Comparison of ENCODE assay signal across 8 mouse cellular contexts in genomic region chr1:166379013-166379629, GRCm38 (mm10). TPM values are rescaled to one million over a fixed set of nuclear protein-coding genes. Genes with fewer than 3 reads are reported as not detected.
DNase-seq lines count a peak whose midpoint lies in the region; ATAC-seq lines count a peak whose summit lies in the region.

Tada1 (plus strand) TSS chr1:166379097.

- peaks cover 18% of the 10 kb centered on the region for H3K4me1 ChIP-seq in intestine, embryonic 14.5 days (replicated peaks; ENCODE audit: control insufficient read depth, insufficient read depth, low read length)

- H3K36me3 ChIP-seq in intestine, embryonic 14.5 days (ENCODE audit: control insufficient read depth, insufficient read depth, low read length): peaks cover 12% of the 10 kb centered on the region

- peak; percentile 95 for DNase-seq in adipocyte (ENCODE audit: low spot score)
- DNase-seq in embryo, embryonic 10 days (ENCODE audit: low spot score): peak; percentile 93
- peak; percentile 92 for DNase-seq in gastrocnemius, postnatal 14 days
- DNase-seq in intestine, embryonic 14.5 days (ENCODE audit: low spot score): peak; percentile 99
- DNase-seq in left cerebral cortex, postnatal 14 days (ENCODE audit: low spot score in 2 of 2): peak; percentile 92 to 96
- DNase-seq in mesoderm, embryonic 11.5 days (ENCODE audit: low read depth, low spot score): peak; percentile 91
- DNase-seq in right cerebral cortex, postnatal 36 days (ENCODE audit: low spot score in 2 of 2): peak; percentile 86 to 91
- DNase-seq in yolk sac, embryonic 10.5 days (ENCODE audit: low spot score): peak; percentile 96

- intact Hi-C loops in gastrocnemius, postnatal 14 days (cut with DNase I; ENCODE audit: low total_unique reads): no loop called here
- intact Hi-C loops in left cerebral cortex, postnatal 14 days (cut with DNase I): no loop called here

- H3K4me3 ChIP-seq in intestine, embryonic 14.5 days (ENCODE audit: low read depth, low read length): peak within 1 kb of the TSS; percentile 91

- H3K27me3 ChIP-seq in intestine, embryonic 14.5 days (replicated peaks; ENCODE audit: control insufficient read depth, insufficient read depth, low read length): no peaks in the 10 kb centered on the region

- no peaks in the 10 kb centered on the region for H3K9me3 ChIP-seq in intestine, embryonic 14.5 days (ENCODE audit: control insufficient read depth, low read length)

- peak within 1 kb of the TSS; percentile 90 for H3K27ac ChIP-seq in intestine, embryonic 14.5 days (ENCODE audit: low read depth)

- peak; percentile 95 for ATAC-seq in intestine, embryonic 14.5 days (replicated peaks; ENCODE audit: low FRiP score, low TSS enrichment, low read depth)

- whole genome bisulfite sequencing in intestine, embryonic 14.5 days: under 1% methylated on average over 80 of the region's 81 CpGs

- H3K9ac ChIP-seq in intestine, embryonic 14.5 days (ENCODE audit: low read length): peak within 1 kb of the TSS; percentile 97

- H3K4me2 ChIP-seq in intestine, embryonic 14.5 days (ENCODE audit: low read length): peak within 1 kb of the TSS; percentile 79

RNA-seq across cellular contexts. Expression of gene Tada1, which starts in this region (rescaled TPM):
- total RNA-seq in gastrocnemius, postnatal 14 days (2021): 1 to 10 TPM; 7.5 to 8.7 TPM
- 46.2 and 55.8 TPM in 2 replicates for polyA plus RNA-seq in intestine, embryonic 14.5 days (2014; fragmentation: Nextera tagmentation; extraction: Ambion mirVana)
- total RNA-seq in left cerebral cortex, postnatal 14 days (2021): 10 to 100 TPM; 26.7 to 31.1 TPM

Comparison
In these comparisons a context has a peak if more than half of its experiments do, and no peak if none do; other contexts are left out.
1. Peak in every context shown above with its lines: DNase-seq, ATAC-seq, H3K4me3 ChIP-seq and H3K27ac ChIP-seq.